Mouse (Mus musculus): Measurements from ENCODE around the gene Stac.

Gene Stac

GRCm38 (mm10) chr9:111606603-111607002, 83.5 kb downstream of the Stac start:
- no peak for DNase-seq (ENCODE audit: low read depth in 1 of 2, low spot score in 2 of 2)

DNA sequence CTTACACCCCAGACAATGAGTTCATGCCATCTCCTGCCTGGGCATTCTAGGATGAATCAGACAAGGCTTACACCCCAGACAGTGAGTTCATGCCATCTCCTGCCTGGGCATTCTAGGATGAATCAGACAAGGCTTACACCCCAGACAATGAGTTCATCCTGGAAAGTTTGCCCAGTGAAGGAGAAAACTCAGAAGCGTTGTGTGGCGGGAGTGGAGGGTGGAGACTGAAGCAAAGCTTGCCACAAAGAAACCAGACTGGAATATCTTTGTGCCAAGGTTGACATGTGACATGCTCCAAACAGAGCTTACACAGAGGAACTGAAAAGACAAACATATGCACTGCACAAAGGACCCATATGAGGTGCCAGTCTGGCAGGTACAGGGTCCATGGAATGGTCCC, 102.6 kb downstream of the Stac start:
- no peak for DNase-seq (ENCODE audit: low read depth in 1 of 2, low spot score in 2 of 2)

GRCm38 (mm10) chr9:111578784-111579183, 111.4 kb downstream of the Stac start:
- no peak for DNase-seq (ENCODE audit: low read depth in 1 of 2, low spot score in 2 of 2)

DNA sequence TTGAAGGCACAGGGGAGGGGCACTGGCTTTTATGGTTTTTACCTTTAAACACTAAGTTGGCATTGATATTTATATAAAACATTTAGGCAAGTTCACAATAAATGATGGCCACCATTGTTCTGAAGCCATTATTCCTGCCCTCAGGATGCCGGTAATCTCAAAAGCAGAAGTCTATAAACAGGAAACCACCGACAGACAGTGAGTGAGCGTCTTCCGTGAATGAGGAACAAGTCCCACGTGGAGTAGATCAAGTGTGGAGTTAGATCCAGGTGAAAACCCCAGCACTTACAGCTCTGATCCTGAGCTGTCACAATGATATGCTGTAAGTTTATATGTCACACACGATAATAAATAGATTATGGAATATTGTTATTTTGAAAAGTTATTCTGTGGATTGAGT, 112.7 kb downstream of the Stac start:
- no peak for DNase-seq (ENCODE audit: low read depth in 1 of 2, low spot score in 2 of 2)

DNA sequence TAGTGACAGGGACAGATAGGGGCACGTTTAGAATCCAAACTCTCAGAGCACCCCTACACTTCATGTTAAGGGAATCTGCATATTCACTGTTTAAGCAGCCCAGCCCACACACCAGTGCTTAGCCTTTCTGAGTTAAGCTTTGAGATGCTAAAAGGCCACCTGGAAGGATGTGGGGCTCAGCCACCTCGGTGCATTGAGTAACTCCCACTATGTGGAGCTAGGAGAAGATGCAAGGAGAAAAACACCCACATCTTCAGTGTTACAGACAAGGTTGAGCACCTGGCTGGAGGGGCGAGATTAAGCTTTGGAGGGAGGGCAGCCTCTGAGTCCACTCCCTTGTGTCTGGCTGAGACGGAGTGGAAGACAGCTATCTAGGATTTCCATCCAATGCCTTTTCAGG, 114.3 kb downstream of the Stac start:
- DNase-seq (ENCODE audit: low read depth in 1 of 2, low spot score in 2 of 2) = no peak

DNA sequence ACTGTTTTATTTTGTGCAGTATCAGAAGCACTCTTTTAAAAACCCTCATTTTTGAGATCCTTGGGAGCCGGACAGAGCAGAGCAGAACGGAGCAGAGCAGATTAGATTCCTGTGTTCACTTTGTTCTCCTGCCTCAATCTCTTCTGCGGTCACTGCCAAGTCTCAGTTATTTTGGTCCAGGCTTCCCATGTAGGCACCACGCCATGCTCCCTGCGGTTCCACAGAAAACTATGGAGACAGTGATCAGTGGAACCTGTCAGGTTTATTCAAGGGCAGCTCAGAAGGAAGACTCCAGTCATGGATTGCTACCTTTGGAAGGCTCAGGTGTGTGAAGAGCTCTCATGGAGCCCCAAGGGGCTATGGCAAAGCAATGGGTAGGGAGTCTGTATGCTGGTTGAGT, 116.3 kb downstream of the Stac start:
- DNase-seq (ENCODE audit: low read depth in 1 of 2, low spot score in 2 of 2) = no peak

- DNase-seq (ENCODE audit: low read depth in 1 of 2, low spot score in 2 of 2) = no peak
These were observed 118.5 kb downstream of the Stac start for GRCm38 (mm10) chr9:111571619-111572018.

GRCm38 (mm10) chr9:111564176-111564575, 126.0 kb downstream of the Stac start:
- DNase-seq (ENCODE audit: low read depth in 1 of 2, low spot score in 2 of 2) = no peak

- no peak for DNase-seq (ENCODE audit: low read depth in 1 of 2, low spot score in 2 of 2)
These were observed 126.9 kb downstream of the Stac start for GRCm38 (mm10) chr9:111563226-111563625.

DNA sequence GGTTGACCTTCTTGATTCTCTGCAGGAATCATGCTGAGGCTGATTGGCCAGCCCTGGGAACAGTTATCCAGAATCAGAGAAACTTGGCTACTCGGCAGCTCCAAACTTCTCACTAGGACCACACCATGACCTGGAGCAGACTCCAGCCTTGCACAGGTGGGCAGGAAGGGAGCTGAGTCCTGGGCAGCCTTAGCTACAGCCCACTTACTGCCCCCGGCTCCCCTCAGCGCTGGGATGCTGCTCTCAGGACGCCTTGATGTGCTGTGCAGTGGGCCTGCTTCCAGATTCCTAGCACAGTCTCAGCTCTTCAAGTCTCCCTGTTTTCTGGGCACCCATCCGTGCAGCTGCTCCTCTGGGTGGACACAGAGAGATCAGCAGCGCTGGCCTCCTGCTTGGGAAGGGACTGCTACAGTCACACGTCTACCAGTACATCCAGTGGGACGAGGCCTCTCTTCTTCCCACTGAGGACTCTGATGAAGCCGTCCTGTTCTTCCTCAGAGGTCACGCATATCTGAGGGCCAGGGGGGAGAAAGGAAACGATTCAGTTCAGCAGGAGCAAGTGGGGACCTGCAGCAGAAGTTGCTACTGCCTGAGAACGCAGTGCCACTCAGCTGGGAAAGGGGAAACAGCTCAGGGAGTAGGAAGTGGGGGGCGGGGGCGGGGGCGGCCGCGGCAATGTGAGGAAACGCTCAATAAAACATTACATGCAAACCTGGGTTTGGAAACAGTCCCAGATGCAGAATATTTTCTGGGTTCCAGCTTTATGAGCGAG, 127.7 kb downstream of the Stac start:
- DNase-seq (ENCODE audit: low read depth in 1 of 2, low spot score in 2 of 2) = no peak

GRCm38 (mm10) chr9:111556699-111557098, 133.4 kb downstream of the Stac start:
- DNase-seq (ENCODE audit: low read depth in 1 of 2, low spot score in 2 of 2) = no peak

DNA sequence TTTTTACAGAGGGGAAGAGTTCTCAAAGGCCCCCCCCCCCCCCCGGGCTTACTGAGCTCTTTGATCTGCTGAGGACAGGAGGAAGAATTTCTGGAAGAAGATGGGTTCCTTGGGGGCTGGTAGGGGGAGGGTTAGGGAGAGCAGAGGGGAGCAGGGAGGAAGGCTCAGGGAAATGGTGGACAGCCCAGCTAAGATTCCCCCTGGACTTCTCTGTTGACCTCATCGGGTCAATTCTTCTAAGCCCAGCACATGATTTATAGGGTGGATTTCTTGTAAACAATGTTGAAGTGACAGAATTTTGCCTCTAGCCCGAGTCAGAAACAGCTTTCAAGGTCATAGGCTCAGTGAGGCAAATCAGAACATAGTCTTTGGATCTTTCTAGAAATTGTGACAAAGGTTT, 137.3 kb downstream of the Stac start:
- DNase-seq (ENCODE audit: low read depth in 1 of 2, low spot score in 2 of 2) = no peak

DNA sequence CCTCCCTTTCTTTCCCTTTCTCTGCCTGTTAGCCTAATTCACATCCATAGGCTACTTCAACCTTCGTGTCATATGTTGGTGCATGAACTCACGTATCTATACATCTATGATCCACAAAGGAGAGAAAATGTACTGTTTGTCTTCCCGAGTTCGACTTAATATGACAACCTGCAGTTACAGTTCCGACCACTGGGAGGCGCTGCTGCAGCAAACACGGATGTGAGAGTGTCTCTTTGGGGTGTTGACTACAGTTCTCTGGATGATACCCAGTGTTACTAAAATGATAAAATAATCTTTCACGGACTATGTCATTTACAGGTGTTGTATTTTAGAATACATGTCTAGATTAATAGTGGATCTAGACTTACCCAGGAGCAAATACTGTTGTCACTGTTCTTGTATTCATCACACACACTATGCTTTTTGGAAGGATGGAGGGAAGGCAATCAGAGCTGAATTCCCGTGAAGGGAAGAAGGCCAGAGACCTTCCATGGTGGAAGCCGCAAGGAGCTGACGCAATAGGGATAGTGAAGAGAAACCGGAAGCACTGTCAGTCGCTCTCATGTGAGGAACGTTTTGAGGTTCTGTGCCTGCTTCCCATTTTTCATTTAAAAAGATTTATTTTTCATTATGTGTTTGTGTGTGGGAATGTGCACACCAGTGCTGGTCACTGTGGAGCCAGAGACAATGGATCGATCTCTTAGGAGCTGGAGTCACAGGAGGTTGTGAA, 138.5 kb downstream of the Stac start:
- DNase-seq (ENCODE audit: low read depth in 1 of 2, low spot score in 2 of 2) = peak in 1 of 2 experiments; percentile 6

DNA sequence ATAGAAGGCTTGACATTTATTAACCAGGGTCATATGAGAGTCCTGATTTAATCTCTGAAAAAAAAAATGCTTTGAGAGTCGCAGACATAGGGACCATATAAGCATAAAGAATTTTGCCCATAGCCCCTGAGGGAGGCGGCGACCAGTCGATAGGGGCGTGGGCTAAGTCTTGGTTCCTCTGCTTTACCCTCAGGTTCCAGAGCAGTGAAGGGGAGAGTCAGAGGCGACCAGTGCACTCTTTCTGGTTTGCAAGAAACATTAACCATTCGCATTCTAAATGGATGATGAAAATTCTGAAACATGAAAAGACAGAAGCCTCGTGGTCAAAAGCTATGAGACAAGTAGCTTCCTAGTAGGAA, 139.2 kb downstream of the Stac start:
- DNase-seq (ENCODE audit: low read depth in 1 of 2, low spot score in 2 of 2) = no peak

GRCm38 (mm10) chr9:111550281-111550962, 139.7 kb downstream of the Stac start:
- no peak for DNase-seq (ENCODE audit: low read depth in 1 of 2, low spot score in 2 of 2)

DNA sequence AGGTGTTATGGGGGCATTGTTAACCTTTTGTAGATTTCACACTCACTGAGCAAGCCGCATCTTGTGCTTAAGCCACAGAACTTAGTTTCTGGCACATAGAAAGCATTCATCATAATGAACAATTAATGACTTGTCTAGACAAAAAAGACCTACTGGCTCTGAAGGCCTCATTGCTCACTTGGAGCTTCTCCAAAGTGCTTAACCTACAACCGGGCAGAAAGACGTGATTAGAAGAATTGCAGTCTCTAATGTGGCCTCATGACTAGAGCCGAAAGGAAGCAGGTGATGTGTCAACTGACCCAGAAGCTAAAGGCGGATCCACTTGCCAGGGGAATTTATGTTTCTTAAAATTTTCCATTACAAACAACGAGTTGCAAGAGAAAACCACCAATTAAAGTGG, 147.5 kb downstream of the Stac start:
- DNase-seq (ENCODE audit: low read depth in 1 of 2, low spot score in 2 of 2) = no peak

- no peak for DNase-seq (ENCODE audit: low read depth in 1 of 2, low spot score in 2 of 2)
These were observed 154.6 kb downstream of the Stac start for GRCm38 (mm10) chr9:111535445-111536064.

- DNase-seq (ENCODE audit: low read depth in 1 of 2, low spot score in 2 of 2) = no peak
These were observed 155.3 kb downstream of the Stac start for GRCm38 (mm10) chr9:111534744-111535423.

- no peak for DNase-seq (ENCODE audit: low read depth in 1 of 2, low spot score in 2 of 2)
These were observed 166.3 kb downstream of the Stac start for GRCm38 (mm10) chr9:111523871-111524270.

DNA sequence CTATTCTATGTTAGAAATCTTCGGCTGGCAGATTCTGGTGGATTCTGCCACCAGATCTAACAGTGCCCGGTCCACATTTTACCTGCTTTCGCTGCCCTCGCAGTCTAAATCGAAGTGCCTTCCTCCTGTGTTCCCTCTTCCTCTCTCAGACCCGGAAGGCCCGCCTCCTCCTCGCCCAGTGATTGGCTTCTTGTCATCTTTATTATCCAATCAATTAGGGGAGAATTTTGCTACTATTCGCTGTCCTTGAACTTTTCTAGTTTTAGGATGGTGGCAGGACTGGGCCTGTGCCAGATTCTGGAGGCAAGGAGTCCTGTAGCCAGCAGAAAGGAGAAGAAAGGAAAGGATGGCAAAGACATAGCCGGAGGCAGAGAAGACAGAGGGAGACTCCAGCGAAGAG, 167.0 kb downstream of the Stac start:
- DNase-seq (ENCODE audit: low read depth in 1 of 2, low spot score in 2 of 2) = no peak

DNA sequence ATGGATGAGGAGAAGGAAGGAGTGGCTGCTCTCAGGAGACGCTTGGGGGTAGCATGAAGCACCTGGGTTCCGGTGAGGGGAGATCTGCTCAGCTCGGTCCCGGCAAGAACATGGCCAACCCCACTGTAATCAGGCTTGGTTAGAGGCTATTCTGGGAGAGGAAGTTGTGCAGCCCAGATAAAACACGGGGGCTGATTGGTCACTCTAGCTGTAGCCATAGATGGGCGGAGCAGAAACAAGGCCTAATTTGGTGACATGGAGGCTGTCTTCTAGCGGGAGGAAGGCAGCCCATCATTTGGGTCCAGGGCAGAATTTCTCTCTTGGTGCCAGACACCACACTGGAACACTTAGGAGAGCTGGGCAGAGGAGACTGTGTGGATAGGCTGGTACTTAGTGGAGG, 167.9 kb downstream of the Stac start:
- DNase-seq (ENCODE audit: low read depth in 1 of 2, low spot score in 2 of 2) = no peak
